Mouse (Mus musculus) thymus, adult 2 months (tissue): ENCODE data around the gene Adam12.

ENCODE experiments used
- CTCF ChIP-seq: fragments of 200-500 bp; IDR thresholded peaks from 2 replicates; pipeline ENCODE4 v1.5.1; 2012; ENCODE audit warnings: mild to moderate bottlenecking, control low read depth, low read length, moderate library complexity, borderline replicate concordance; ENCODE audit not compliant: control insufficient read depth, poor library complexity, insufficient read depth; ENCODE audit errors: extremely low read depth
- POLR2A ChIP-seq: fragments of 200-500 bp; IDR thresholded peaks from 2 replicates; pipeline ENCODE4 v1.6.1; 2012; ENCODE audit warnings: mild to moderate bottlenecking, low read length, control low read depth, moderate library complexity; ENCODE audit not compliant: control insufficient read depth, poor library complexity, insufficient read depth; ENCODE audit errors: extremely low read depth

DNA sequence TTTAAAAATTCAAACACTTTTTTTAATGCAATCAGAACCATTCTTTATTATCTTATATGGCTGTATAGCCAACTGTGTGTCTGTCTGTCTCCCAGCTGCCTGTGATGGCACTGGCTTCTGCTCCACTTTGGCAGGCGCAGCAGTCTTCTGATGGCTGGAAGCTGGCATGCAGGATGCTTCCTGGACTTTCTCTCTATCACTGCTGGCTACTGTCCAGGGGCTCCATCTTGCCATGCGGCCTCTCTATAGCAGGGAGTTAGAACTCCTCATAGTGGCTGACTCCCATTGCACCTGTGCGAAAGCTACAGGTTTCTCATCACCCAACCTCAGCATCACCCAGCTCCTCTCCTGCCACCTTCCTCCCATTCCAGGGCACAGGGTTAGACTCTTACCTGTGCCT lies 373.4 kb downstream of the Adam12 start:
- TF ChIP-seq CTCF: no peak
- no peak for TF ChIP-seq POLR2A
